Mouse (Mus musculus): ENCODE results near the gene Gen1. TPM values are rescaled to one million over a fixed set of nuclear protein-coding genes. Genes with fewer than 3 reads are reported as not detected.

Gen1 gene
- total RNA-seq, 2 experiments from 2014 or later, result 28.7 to 31.0 TPM

DNA sequence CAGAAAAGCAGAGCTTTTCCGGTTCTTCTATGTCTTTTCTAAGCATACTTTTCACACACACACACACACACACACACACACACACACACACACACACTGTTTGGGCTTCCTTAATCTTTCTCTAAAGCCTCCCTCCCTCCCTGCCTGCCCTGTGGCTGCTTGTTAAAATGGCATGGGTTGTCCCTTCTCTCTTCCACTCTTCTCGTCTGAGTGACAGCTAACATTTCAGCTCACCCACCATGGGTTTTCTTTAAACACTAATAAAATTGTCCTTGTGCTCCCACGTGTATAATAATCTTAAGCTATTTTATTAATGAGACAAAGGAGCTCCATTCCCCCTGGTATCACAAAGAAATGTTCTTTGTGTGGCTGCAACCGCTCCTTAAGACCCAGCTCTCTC lies 67.6 kb downstream of the Gen1 start:
- ATAC-seq (replicated peaks; ENCODE audit: low FRiP score, low TSS enrichment, poor library complexity, severe bottlenecking), result no peak

DNA sequence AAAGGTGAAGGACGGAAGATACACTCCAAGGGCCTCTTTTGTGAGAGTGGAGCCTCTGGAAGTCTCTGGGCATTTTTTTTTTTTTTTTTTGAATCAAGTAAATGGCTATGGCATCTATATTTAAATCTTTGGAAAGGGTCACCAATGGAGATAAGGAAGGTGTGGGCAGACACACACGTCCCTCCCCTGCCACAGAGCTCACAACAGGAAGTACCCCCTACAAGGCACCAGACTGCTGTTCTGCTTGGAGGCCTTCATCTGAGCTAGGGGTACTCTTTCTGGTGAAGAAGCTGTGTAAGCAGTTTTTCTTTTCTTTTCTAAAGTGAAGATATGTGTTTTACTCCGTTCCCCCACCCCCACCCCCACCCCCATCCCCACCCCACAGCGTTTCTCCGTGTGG lies 68.8 kb downstream of the Gen1 start:
- ATAC-seq (replicated peaks; ENCODE audit: low FRiP score, low TSS enrichment, poor library complexity, severe bottlenecking), result no peak

DNA sequence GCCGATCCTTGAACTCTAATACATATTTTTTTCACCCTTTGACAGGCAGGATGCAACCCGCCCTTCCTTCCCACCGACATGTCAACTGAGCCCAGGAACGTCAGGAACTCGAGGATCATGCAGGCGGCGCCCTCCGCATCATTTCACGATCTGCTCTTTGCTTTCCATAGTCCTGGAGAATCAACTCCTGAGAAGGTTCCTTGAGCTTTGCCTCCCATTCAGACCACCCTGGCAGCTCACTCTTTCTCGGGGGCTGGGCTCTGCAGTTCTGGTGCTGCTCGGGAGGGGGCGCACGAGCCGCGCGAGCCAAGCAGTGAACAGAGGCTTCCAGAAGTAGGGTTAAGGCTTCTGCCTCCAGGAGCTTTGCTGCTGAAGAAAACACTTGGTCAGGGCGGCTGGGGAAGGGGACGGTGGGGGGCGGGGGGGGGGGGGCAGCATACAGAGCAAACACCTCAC lies 69.4 kb downstream of the Gen1 start:
- ATAC-seq (replicated peaks; ENCODE audit: low FRiP score, low TSS enrichment, poor library complexity, severe bottlenecking), result peak; percentile 89

DNA sequence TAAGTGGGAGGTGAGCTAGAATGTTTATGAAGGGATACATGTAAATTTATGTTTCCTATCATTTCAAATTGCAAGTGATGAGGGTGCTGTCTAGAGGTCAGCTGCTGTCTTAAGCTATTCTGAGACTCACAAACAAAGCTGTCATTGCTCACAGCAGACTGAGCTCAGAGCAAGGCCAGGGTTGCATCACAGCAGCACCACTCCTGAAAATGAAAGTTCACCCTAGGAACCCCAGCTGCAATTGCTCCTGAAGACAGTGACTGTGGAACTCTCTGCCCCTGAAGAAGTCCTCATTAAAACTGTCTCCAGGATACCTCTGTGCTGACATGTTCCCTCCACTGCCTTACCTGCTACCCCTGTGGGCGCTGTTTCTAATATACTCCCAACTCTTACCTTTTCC lies 70.6 kb downstream of the Gen1 start:
- ATAC-seq (replicated peaks; ENCODE audit: low FRiP score, low TSS enrichment, poor library complexity, severe bottlenecking), result no peak

Other genes starting within 250 kb of the Gen1 start
- not detected in 2 replicates for gene Kcns3, start 114.7 kb downstream of the Gen1 start, total RNA-seq (2014; fragmentation: Nextera tagmentation)
- not detected in 2 replicates for gene Kcns3, start 114.7 kb downstream of the Gen1 start, total RNA-seq (2017)
- not detected in 2 replicates for gene Msgn1, start 56.8 kb downstream of the Gen1 start, total RNA-seq (2014; fragmentation: Nextera tagmentation)
- gene Msgn1, start 56.8 kb downstream of the Gen1 start, total RNA-seq (2017), result not detected in 2 replicates
- gene Smc6, start 85 bp upstream of the Gen1 start, total RNA-seq (2014; fragmentation: Nextera tagmentation), result 55.9 and 85.4 TPM in 2 replicates
- 108 and 145 TPM in 2 replicates for gene Smc6, start 85 bp upstream of the Gen1 start, total RNA-seq (2017)
- gene Vsnl1, start 170.8 kb upstream of the Gen1 start, total RNA-seq (2014; fragmentation: Nextera tagmentation), result not detected in 2 replicates
- gene Vsnl1, start 170.8 kb upstream of the Gen1 start, total RNA-seq (2017), result not detected in 2 replicates
- gene Rad51ap2, start 190.3 kb upstream of the Gen1 start, total RNA-seq (2014; fragmentation: Nextera tagmentation), result not detected in 2 replicates
- not detected in 2 replicates for gene Rad51ap2, start 190.3 kb upstream of the Gen1 start, total RNA-seq (2017)

Data from megakaryocyte-erythroid progenitor cell, adult 5-6 weeks (primary cell).